Mouse (Mus musculus): ENCODE results near the gene Sctr. TPM values are rescaled to one million over a fixed set of nuclear protein-coding genes. Genes with fewer than 3 reads are reported as not detected.

Gene Sctr
- polyA plus RNA-seq, 1 experiment, result not detected

- Histone ChIP-seq H3K4me3 (replicated peaks) (no peak overlapping the region), H3K9me3 (no peaks in the 10 kb centered on the region), H3K27me3 (replicated peaks) (peaks cover 37% of the 10 kb centered on the region), H3K36me3 (replicated peaks; ENCODE audit: low read length) (peaks cover 9% of the 10 kb centered on the region), H3K4me1 (no peaks in the 10 kb centered on the region)
- TF ChIP-seq FLI1 (IDR thresholded peaks at IDR 0.05; ENCODE audit: low read length) (no peak), GATA1 (IDR thresholded peaks at IDR 0.05; ENCODE audit: borderline replicate concordance, low read length) (no peak)
Measured at GRCm38 (mm10) chr1:120064036-120064682, 57.5 kb downstream of the Sctr start.

- TF ChIP-seq GATA1 (IDR thresholded peaks at IDR 0.05; ENCODE audit: borderline replicate concordance, low read length) (no peak), FLI1 (IDR thresholded peaks at IDR 0.05; ENCODE audit: low read length) (no peak)
- Histone ChIP-seq H3K9me3 (no peaks in the 10 kb centered on the region), H3K36me3 (replicated peaks; ENCODE audit: low read length) (peaks cover 9% of the 10 kb centered on the region), H3K4me1 (no peaks in the 10 kb centered on the region; the same call in 1 of the 2 replicates), H3K4me3 (replicated peaks) (no peak overlapping the region), H3K27me3 (replicated peaks) (peaks cover 50% of the 10 kb centered on the region)
Measured at GRCm38 (mm10) chr1:120066159-120066558, 59.5 kb downstream of the Sctr start.

- TF ChIP-seq FLI1 (IDR thresholded peaks at IDR 0.05; ENCODE audit: low read length), result no peak
- no peak for TF ChIP-seq GATA1 (IDR thresholded peaks at IDR 0.05; ENCODE audit: borderline replicate concordance, low read length)
Measured at GRCm38 (mm10) chr1:120066625-120067024, 59.9 kb downstream of the Sctr start.

GRCm38 (mm10) chr1:120069120-120069519, 62.4 kb downstream of the Sctr start:
- no peaks in the 10 kb centered on the region for H3K9me3 ChIP-seq
- peaks cover 68% of the 10 kb centered on the region for H3K27me3 ChIP-seq (replicated peaks)
- no peak for TF ChIP-seq GATA1 (IDR thresholded peaks at IDR 0.05; ENCODE audit: borderline replicate concordance, low read length)
- TF ChIP-seq FLI1 (IDR thresholded peaks at IDR 0.05; ENCODE audit: low read length), result no peak
- no peak overlapping the region for H3K4me3 ChIP-seq (replicated peaks)
- H3K4me1 ChIP-seq, result peaks cover 19% of the 10 kb centered on the region
- peaks cover 9% of the 10 kb centered on the region for H3K36me3 ChIP-seq (replicated peaks; ENCODE audit: low read length)

More at GRCm38 (mm10) chr1:120066625-120067024, 59.9 kb downstream of the Sctr start:
- H3K9me3 ChIP-seq, result no peaks in the 10 kb centered on the region
- peaks cover 54% of the 10 kb centered on the region for H3K27me3 ChIP-seq (replicated peaks)
- no peaks in the 10 kb centered on the region; the same call in 1 of the 2 replicates for H3K4me1 ChIP-seq
- H3K4me3 ChIP-seq (replicated peaks), result no peak overlapping the region
- peaks cover 9% of the 10 kb centered on the region for H3K36me3 ChIP-seq (replicated peaks; ENCODE audit: low read length)

- no peaks in the 10 kb centered on the region for H3K9me3 ChIP-seq
- TF ChIP-seq FLI1 (IDR thresholded peaks at IDR 0.05; ENCODE audit: low read length), result no peak
- no peak for TF ChIP-seq GATA1 (IDR thresholded peaks at IDR 0.05; ENCODE audit: borderline replicate concordance, low read length)
- H3K4me3 ChIP-seq (replicated peaks), result no peak overlapping the region
- peaks cover 28% of the 10 kb centered on the region for H3K4me1 ChIP-seq
- peaks cover 9% of the 10 kb centered on the region for H3K36me3 ChIP-seq (replicated peaks; ENCODE audit: low read length)
- peaks cover 74% of the 10 kb centered on the region for H3K27me3 ChIP-seq (replicated peaks)
Measured at GRCm38 (mm10) chr1:120070168-120070567, 63.5 kb downstream of the Sctr start.

- no peaks in the 10 kb centered on the region for H3K9me3 ChIP-seq
- peaks cover 77% of the 10 kb centered on the region for H3K27me3 ChIP-seq (replicated peaks)
- H3K4me3 ChIP-seq (replicated peaks), result no peak overlapping the region
- H3K4me1 ChIP-seq, result peaks cover 29% of the 10 kb centered on the region
- no peak for TF ChIP-seq FLI1 (IDR thresholded peaks at IDR 0.05; ENCODE audit: low read length)
- no peak for TF ChIP-seq GATA1 (IDR thresholded peaks at IDR 0.05; ENCODE audit: borderline replicate concordance, low read length)
- H3K36me3 ChIP-seq (replicated peaks; ENCODE audit: low read length), result peaks cover 9% of the 10 kb centered on the region
Measured at GRCm38 (mm10) chr1:120071133-120071532, 64.4 kb downstream of the Sctr start.

GRCm38 (mm10) chr1:120072900-120073299, 66.2 kb downstream of the Sctr start:
- Histone ChIP-seq H3K27me3 (replicated peaks) (peaks cover 79% of the 10 kb centered on the region), H3K9me3 (no peaks in the 10 kb centered on the region), H3K4me1 (peaks cover 30% of the 10 kb centered on the region), H3K4me3 (replicated peaks) (peak overlapping the region; percentile 90), H3K36me3 (replicated peaks; ENCODE audit: low read length) (peaks cover 3% of the 10 kb centered on the region)
- TF ChIP-seq FLI1 (IDR thresholded peaks at IDR 0.05; ENCODE audit: low read length) (no peak), GATA1 (IDR thresholded peaks at IDR 0.05; ENCODE audit: borderline replicate concordance, low read length) (no peak)

GRCm38 (mm10) chr1:120073519-120074306, 67.0 kb downstream of the Sctr start, which contains the start of gene Tmem37:
TSS of gene Tmem37 (minus strand) at chr1:120074074.
- H3K36me3 ChIP-seq (replicated peaks; ENCODE audit: low read length), result no peaks in the 10 kb centered on the region
- H3K4me3 ChIP-seq (replicated peaks), result peak within 1 kb of the TSS; percentile 90
- H3K9me3 ChIP-seq, result no peaks in the 10 kb centered on the region
- TF ChIP-seq FLI1 (IDR thresholded peaks at IDR 0.05; ENCODE audit: low read length), result no peak
- TF ChIP-seq GATA1 (IDR thresholded peaks at IDR 0.05; ENCODE audit: borderline replicate concordance, low read length), result no peak
- H3K27me3 ChIP-seq (replicated peaks), result peaks cover 73% of the 10 kb centered on the region
- peaks cover 37% of the 10 kb centered on the region for H3K4me1 ChIP-seq

GRCm38 (mm10) chr1:120074307-120074702, 67.6 kb downstream of the Sctr start:
- Histone ChIP-seq H3K27me3 (replicated peaks) (peaks cover 74% of the 10 kb centered on the region), H3K9me3 (no peaks in the 10 kb centered on the region), H3K4me1 (peaks cover 42% of the 10 kb centered on the region), H3K4me3 (replicated peaks) (peak overlapping the region; percentile 90), H3K36me3 (replicated peaks; ENCODE audit: low read length) (no peaks in the 10 kb centered on the region)
- no peak for TF ChIP-seq FLI1 (IDR thresholded peaks at IDR 0.05; ENCODE audit: low read length)
- TF ChIP-seq GATA1 (IDR thresholded peaks at IDR 0.05; ENCODE audit: borderline replicate concordance, low read length), result no peak

GRCm38 (mm10) chr1:120074931-120075330, 68.2 kb downstream of the Sctr start:
- H3K36me3 ChIP-seq (replicated peaks; ENCODE audit: low read length), result no peaks in the 10 kb centered on the region
- H3K9me3 ChIP-seq, result no peaks in the 10 kb centered on the region
- peaks cover 73% of the 10 kb centered on the region for H3K27me3 ChIP-seq (replicated peaks)
- H3K4me3 ChIP-seq (replicated peaks), result no peak overlapping the region
- no peak for TF ChIP-seq GATA1 (IDR thresholded peaks at IDR 0.05; ENCODE audit: borderline replicate concordance, low read length)
- peaks cover 42% of the 10 kb centered on the region for H3K4me1 ChIP-seq

Measured in megakaryocyte, embryonic 14.5 days (primary cell).